13 mouse cellular contexts compared by ENCODE assay signal in genomic region chr6:6202451-6202850, GRCm38 (mm10).
"Had no signal": no experiment of that assay in that cellular context is flagged by ENCODE, and none has a peak within 500 bp of the region (broad histone marks: within the 10 kb centered on the region; RNA-seq: fewer than 3 reads in every experiment).

No protein-coding gene starts in this region.

- ATAC-seq: intestine, embryonic 15.5 days; lung, postnatal 0 days; midbrain, embryonic 13.5 days had no signal

- H3K4me2 ChIP-seq: hindbrain, embryonic 14.5 days; intestine, embryonic 15.5 days; midbrain, embryonic 13.5 days; neural tube, embryonic 15.5 days had no signal

- H3K36me3 ChIP-seq: intestine, embryonic 15.5 days; midbrain, embryonic 13.5 days; neural tube, embryonic 15.5 days had no signal

- H3K9me3 ChIP-seq: intestine, embryonic 15.5 days; limb, embryonic 10.5 days; midbrain, embryonic 13.5 days; neural tube, embryonic 15.5 days had no signal

- H3K27ac ChIP-seq: hindbrain, embryonic 14.5 days; intestine, embryonic 15.5 days; left cerebral cortex, adult 2 months; limb, embryonic 10.5 days; midbrain, embryonic 13.5 days; neural tube, embryonic 15.5 days had no signal

- H3K4me1 ChIP-seq: intestine, embryonic 15.5 days; midbrain, embryonic 13.5 days; neural tube, embryonic 15.5 days had no signal

- H3K9ac ChIP-seq: hindbrain, embryonic 14.5 days; intestine, embryonic 15.5 days; midbrain, embryonic 13.5 days; neural tube, embryonic 15.5 days had no signal

- H3K4me3 ChIP-seq: intestine, embryonic 15.5 days; left cerebral cortex, adult 2 months; limb, embryonic 10.5 days; midbrain, embryonic 13.5 days; myocyte; neural tube, embryonic 15.5 days had no signal

- DNase-seq: lung, adult 2 months; lung, postnatal 36 days; right cerebral cortex, adult 18-20 months; right cerebral cortex, postnatal 25 days; thymus, postnatal 4 days had no signal

- H3K27me3 ChIP-seq: intestine, embryonic 15.5 days; midbrain, embryonic 13.5 days; neural tube, embryonic 15.5 days had no signal
